Mouse (Mus musculus) brain, embryonic 18.5 days (tissue): ENCODE data around the gene Tssk1.

ENCODE experiments used
- DNase-seq: peaks from one replicate; pipeline ENCODE4 v3.0.0-alpha.2; 2012; ENCODE audit warnings: low read depth, low spot score

Gene Tssk1

DNA sequence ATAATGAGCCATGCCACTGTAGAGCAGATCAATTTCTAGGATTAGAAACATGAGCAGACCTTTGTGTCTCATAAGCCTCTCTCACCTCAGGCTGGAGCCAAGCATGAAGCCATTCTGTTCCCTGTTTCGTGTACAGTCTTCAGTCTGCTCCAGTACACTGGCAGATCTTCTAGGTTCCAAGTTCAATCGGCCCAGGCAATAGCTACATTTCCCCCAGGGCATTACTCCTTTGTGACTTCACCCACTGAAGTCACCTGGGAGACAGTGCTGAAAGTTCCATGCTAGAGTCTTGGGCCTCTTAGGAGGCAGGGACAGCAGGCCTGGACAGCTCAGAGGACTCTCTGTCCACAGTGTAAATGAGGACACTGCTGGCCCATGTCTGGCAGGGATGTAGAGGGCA is at the start of gene Tssk1:
Gene Tssk1, plus strand, starts transcription at position 301 of the 400 bp plus-strand sequence.
- no peak for DNase-seq

- DNase-seq: no peak
These were observed 45.6 kb upstream of the Tssk1 start for GRCm38 (mm10) chr16:17848431-17848830.

DNA sequence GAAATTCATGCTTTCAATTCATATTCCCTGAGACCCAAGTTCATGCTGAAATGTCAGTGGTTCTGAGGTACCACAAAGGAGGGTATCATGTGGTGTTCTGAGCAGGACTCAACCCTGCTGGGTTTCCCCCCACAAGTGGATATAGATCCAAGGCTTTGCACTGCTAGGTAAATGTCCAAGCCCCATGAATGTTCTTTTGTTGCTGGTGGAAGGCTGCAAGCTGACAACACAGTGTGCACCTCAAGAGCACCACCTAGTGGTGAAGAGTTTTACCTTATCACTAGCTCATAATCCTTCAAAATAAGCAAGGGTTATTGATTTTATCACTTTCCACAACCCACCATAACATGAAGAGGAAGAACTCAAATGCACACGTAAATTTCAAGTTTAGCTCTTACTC is 45.1 kb upstream of the Tssk1 start:
- no peak for DNase-seq

- DNase-seq: no peak
These were observed 44.5 kb upstream of the Tssk1 start for GRCm38 (mm10) chr16:17849486-17849885.

GRCm38 (mm10) chr16:17851331-17851730 is 42.7 kb upstream of the Tssk1 start:
- DNase-seq: no peak

DNA sequence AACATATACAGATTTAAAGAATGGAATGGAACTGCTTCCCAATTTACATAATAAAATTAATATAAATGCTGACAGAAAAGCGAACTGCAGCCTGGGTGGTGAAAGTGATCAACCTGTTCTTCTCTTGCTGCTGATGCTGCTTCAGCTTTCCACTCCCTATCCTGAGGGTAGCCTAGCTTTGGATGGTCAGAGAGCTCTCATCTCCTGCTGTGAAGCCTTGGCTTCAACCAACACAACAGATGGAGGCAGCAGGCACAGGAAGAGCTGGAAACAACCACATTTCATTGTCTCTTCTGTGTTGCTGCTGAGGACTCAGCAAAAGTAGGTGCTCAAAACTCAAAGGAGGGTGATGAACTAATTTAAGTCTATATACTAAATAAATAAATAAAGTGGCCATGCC is 42.2 kb upstream of the Tssk1 start:
- no peak for DNase-seq

DNA sequence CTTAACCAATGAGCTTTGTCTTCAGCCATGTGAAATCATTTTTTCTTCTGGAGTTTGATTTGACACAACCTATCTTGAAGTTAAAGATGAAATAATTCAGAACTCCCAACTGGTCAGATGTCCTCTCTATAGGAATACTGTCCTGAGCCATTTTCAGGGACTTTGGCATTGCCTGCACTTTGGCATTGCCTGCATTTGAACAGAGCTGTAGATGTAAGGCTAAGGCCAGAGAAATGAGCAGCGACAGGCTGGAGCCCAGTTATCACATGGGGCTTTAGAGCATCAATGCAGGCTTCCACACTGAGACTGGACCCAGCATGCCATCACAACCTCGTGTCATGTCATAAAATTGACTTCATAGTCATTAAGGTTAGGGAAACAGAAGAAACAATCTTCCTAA is 40.8 kb upstream of the Tssk1 start:
- no peak for DNase-seq

DNA sequence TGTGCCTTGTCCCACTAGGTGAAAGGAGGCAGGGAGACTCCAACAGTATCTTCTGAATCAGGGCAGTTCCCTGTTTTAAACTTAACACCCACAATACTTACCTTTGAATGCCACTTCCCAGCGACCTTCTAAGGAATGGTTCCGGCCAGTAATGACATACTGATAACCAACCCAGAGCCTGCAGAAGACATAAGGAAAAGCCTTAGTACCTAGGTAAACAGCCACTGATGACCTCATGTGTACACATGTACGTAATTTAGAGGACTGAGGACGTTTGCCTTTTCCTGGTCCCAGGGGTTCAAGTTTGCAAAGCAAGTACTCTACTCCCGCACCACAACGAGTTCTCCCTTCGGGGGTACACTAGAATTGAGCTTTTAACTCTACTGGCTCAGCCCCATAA is 36.9 kb upstream of the Tssk1 start:
- DNase-seq: no peak

DNA sequence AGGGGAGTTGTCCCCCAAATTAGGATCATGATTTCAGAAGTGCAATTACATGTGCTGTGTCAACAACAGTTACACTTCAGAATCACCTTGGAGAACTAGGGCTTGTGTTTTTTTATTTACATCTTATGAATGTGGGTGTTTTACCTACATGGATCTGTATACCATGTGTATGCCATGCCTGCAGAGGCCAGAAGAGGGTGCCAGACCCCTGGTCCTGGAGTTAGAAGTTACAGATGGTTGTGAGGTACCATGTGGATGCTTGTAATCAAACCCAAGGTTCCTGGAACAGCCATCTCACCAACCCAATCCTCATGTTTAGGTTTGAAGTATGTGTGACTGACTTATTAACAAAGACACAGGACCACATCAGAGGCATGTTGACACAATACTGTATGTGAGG is 35.4 kb upstream of the Tssk1 start:
- DNase-seq: no peak

DNA sequence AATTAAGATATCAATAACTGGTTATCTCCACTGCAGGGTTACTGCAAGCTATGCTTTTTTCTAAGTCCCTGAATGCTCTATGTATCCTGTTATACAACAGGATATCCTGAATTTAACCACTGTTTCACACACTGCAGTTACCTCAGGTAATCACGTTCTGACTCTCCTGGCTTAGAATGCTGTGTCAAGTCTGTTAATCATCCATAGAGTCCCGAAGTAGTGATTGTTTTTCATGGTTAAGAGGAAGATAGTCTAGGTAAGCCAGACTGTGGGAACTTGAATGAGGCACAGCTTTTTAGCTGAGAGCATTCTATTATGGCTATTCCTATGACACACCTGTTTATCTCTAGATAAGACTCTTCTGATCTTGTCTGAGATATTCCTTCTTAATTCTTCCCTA is 28.7 kb upstream of the Tssk1 start:
- DNase-seq: no peak

- no peak for DNase-seq
These were observed 28.3 kb upstream of the Tssk1 start for GRCm38 (mm10) chr16:17865770-17866169.

GRCm38 (mm10) chr16:17871248-17871647 is 22.8 kb upstream of the Tssk1 start:
- no peak for DNase-seq

GRCm38 (mm10) chr16:17872995-17873394 is 21.0 kb upstream of the Tssk1 start:
- DNase-seq: no peak

DNA sequence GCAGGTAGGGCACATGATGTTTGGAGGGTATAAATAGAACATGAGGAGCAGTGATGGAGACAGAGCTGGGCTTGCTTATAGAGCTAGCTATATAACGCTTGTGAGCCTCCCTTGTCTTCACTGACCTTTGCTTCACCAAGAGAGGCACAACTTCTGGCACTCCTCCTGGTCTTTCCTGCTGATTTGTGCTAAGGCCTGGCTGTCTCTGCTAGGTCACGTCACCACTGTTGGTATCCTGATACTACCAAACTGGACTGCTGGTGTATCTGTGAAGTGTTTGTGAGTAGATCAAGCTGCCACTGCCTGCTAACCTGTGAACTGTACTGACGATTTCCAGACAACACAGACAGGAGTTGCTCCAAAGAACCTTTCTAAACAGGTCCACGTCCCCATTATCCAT is 18.8 kb upstream of the Tssk1 start:
- no peak for DNase-seq

- DNase-seq: no peak
These were observed 17.9 kb upstream of the Tssk1 start for GRCm38 (mm10) chr16:17876096-17876495.

GRCm38 (mm10) chr16:17879571-17879970 is 14.5 kb upstream of the Tssk1 start:
- no peak for DNase-seq

- no peak for DNase-seq
These were observed 11.8 kb upstream of the Tssk1 start for GRCm38 (mm10) chr16:17882196-17882595.

DNA sequence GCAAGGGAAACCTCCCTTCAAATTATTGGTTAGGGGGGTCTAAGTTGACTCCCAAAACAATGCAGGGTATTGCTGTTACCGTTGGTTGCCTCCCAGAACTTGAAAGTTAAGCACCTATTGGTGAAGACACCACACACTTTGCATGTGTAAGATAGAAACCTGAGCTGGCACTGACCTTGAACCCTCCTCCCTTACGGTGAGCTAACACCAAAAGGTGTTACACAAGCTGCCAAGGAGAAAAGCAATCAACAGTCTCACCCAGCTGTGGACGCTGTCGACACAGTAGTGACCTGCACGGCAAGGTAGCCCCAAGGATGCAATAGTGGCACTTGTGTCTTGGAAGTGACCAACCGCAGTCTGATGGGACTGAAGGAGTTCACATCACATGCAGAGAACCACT is 9.9 kb upstream of the Tssk1 start:
- no peak for DNase-seq

GRCm38 (mm10) chr16:17889689-17890341 is 4.2 kb upstream of the Tssk1 start:
- no peak for DNase-seq

GRCm38 (mm10) chr16:17890342-17890727 is 3.7 kb upstream of the Tssk1 start:
- no peak for DNase-seq

GRCm38 (mm10) chr16:17890917-17891566 is 3.0 kb upstream of the Tssk1 start:
- no peak for DNase-seq

- peak; percentile 96 for DNase-seq
These were observed 2.5 kb upstream of the Tssk1 start, which contains the start of gene Gm20518 for GRCm38 (mm10) chr16:17891567-17891959. Gm20518 (minus strand) TSS chr16:17891671.

- no peak for DNase-seq
These were observed 1.4 kb upstream of the Tssk1 start for GRCm38 (mm10) chr16:17892606-17893005.

DNA sequence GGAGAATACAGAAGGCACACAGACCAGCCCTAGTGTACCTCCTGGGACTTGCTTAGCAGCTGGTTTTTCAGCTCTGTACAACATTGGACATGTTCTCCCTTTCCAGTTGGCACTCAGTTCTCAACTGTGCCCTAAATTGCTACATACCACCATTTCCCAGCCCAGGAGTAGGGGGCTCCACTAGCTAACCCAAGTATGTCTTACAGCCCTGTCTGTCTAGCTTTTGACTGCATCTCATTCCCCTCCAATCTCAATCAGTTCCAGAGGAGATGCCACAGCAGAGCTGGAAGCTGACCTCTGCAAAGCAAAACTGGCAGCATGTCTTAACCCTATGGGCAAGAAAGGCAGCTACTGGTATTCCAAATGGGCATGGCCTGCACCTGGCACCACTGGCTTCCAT is 2.1 kb downstream of the Tssk1 start:
- DNase-seq: no peak
